ENCODE assay signal across 7 mouse cellular contexts in the genomic region with DNA sequence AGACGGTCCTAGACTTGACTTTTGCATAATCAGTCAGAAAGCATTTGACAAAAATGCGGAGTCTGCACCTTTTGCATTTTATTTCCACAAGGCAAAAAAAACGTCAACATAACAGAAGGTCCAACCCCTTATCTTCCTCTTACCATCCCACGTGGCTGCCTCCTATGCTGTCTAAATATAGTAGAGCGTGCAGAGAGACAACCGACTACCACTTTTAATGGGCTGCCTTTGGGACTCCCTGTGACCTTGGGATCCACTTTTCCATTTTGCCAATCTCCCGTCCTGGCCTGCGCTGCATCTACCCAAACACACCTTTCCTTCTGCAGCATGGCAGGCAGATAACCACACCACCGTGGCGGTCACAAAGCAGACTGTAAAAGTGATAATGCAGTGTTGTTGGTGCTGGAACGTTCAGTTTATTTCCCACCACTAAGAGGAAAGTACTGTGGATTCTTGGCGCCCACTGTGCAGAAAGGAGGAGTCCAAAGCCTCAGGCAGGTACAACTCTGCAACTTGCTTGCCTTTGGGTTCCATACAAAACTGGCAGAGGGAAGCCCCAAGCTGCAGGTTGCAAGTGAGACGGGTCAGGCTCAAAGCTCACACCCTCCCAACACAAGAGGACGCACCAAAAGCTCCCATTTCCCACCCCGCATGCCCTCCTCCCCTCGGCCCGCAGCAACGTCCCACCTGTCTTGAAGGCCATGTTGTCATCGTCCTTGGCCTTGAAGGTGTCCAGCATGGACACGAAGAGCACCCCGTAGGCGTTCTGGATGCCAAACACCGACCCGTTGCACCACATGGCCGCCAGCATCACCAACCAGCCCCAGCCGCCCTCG. TPM values are rescaled to one million over a fixed set of nuclear protein-coding genes. Genes with fewer than 3 reads are reported as not detected.
DNase-seq lines count a peak whose midpoint lies in the region; ATAC-seq and TF ChIP-seq lines count a peak whose summit lies in the region.

No protein-coding gene starts in this region.

- in situ Hi-C loops in CH12.LX (cut with MboI; ENCODE audit: low pct_ligation_motif_present, low pct_unique_long_range_greater_than_20kb, low sequenced_read_pairs) = no loop called here

- H3K4me2 ChIP-seq in CH12.LX (ENCODE audit: insufficient read depth, low read depth, poor library complexity, severe bottlenecking) = peak overlapping the region; percentile 81
- H3K4me2 ChIP-seq in embryonic facial prominence, embryonic 13.5 days = peak overlapping the region; percentile 93
- peak overlapping the region; percentile 81 for H3K4me2 ChIP-seq in heart, embryonic 16.5 days (ENCODE audit: low read depth, low read length)

- 25% methylated on average over 27 of the region's 27 CpGs for WGBS in embryonic facial prominence, embryonic 13.5 days
- WGBS in heart, embryonic 16.5 days = 6% methylated on average over 27 of the region's 27 CpGs
- WGBS in limb, embryonic 10.5 days = 24% methylated on average over 27 of the region's 27 CpGs

- no peaks in the 10 kb centered on the region for H3K79me3 ChIP-seq in C2C12 (ENCODE audit: low read depth)

- peak; percentile 35 for DNase-seq in CH12.LX (ENCODE audit: extremely low read depth)
- no peak for DNase-seq in limb, embryonic 10.5 days (ENCODE audit: low spot score)
- no peak for DNase-seq in right cerebral cortex, postnatal 14 days

- dilution Hi-C loops in CH12.LX (cut with MboI; ENCODE audit: extremely low pct_ligation_motif_present, extremely low pct_unique_long_range_greater_than_20kb, low sequenced_read_pairs) = no loop called here

- H3K79me2 ChIP-seq in C2C12 (ENCODE audit: control insufficient read depth, insufficient read depth) (no peaks in the 10 kb centered on the region), CH12.LX (replicated peaks; ENCODE audit: control insufficient read depth, extremely low read depth, insufficient read depth, poor library complexity, severe bottlenecking) (no peaks in the 10 kb centered on the region; the same call in 1 of the 2 replicates)

- peak overlapping the region; percentile 54 for H3ac ChIP-seq in C2C12 (ENCODE audit: control insufficient read depth, insufficient read length, low read depth)

- H3K36me3 ChIP-seq in C2C12 (ENCODE audit: control insufficient read depth, insufficient read depth) (no peaks in the 10 kb centered on the region), CH12.LX (replicated peaks in 1 of 2; ENCODE audit: control insufficient read depth in 1 of 2, insufficient read depth in 1 of 2, low read length in 1 of 2) (no peaks in the 10 kb centered on the region)
- no peaks in the 10 kb centered on the region for H3K36me3 ChIP-seq in embryonic facial prominence, embryonic 13.5 days
- H3K36me3 ChIP-seq in heart, embryonic 16.5 days (ENCODE audit: control insufficient read depth, insufficient read depth) = no peaks in the 10 kb centered on the region
- H3K36me3 ChIP-seq in limb, embryonic 10.5 days = no peaks in the 10 kb centered on the region

- peaks cover 6 to 32% of the 10 kb centered on the region in 2 experiments for H3K4me1 ChIP-seq in CH12.LX (ENCODE audit: control insufficient read depth in 1 of 2, insufficient read depth in 2 of 2)
- peaks cover 9% of the 10 kb centered on the region for H3K4me1 ChIP-seq in embryonic facial prominence, embryonic 13.5 days
- peaks cover 9% of the 10 kb centered on the region for H3K4me1 ChIP-seq in heart, embryonic 16.5 days (ENCODE audit: control insufficient read depth, insufficient read depth, low read length)
- H3K4me1 ChIP-seq in limb, embryonic 10.5 days = peaks cover 18% of the 10 kb centered on the region

- H3K9me3 ChIP-seq in CH12.LX (replicated peaks; ENCODE audit: low read length) = no peaks in the 10 kb centered on the region
- H3K9me3 ChIP-seq in embryonic facial prominence, embryonic 13.5 days = no peaks in the 10 kb centered on the region
- no peaks in the 10 kb centered on the region for H3K9me3 ChIP-seq in heart, embryonic 16.5 days (replicated peaks; ENCODE audit: control insufficient read depth, low read length)
- no peaks in the 10 kb centered on the region for H3K9me3 ChIP-seq in limb, embryonic 10.5 days (replicated peaks)

- ATAC-seq in embryonic facial prominence, embryonic 13.5 days (ENCODE audit: insufficient number of reproducible peaks, insufficient read depth, low FRiP score, low TSS enrichment, low read depth) = no peak
- peak; percentile 61 for ATAC-seq in heart, embryonic 16.5 days (replicated peaks; ENCODE audit: extremely low read depth, insufficient read depth, low FRiP score)
- peak; percentile 37; the same call in 1 of the 2 replicates for ATAC-seq in monocyte, adult 5-6 weeks (replicated peaks; ENCODE audit: insufficient number of reproducible peaks, low FRiP score, low TSS enrichment, poor library complexity, severe bottlenecking)

- TF ChIP-seq POLR2A in CH12.LX (IDR thresholded peaks at IDR 0.05; ENCODE audit: low read depth, low read length) = no peak

- peak overlapping the region; percentile 30 for H3K4me3 ChIP-seq in C2C12 (ENCODE audit: insufficient read depth, poor library complexity, severe bottlenecking)
- H3K4me3 ChIP-seq in CH12.LX (replicated peaks in 1 of 3; ENCODE audit: low read depth in 2 of 3, low read length in 2 of 3, poor library complexity in 1 of 3) = peak overlapping the region; percentile 52 to 76 (median 63)
- H3K4me3 ChIP-seq in embryonic facial prominence, embryonic 13.5 days = peak overlapping the region; percentile 69
- H3K4me3 ChIP-seq in heart, embryonic 16.5 days (ENCODE audit: low read length) = peak overlapping the region; percentile 81
- H3K4me3 ChIP-seq in limb, embryonic 10.5 days = peak overlapping the region; percentile 76

- no peak for TF ChIP-seq EP300 in CH12.LX (IDR thresholded peaks at IDR 0.05; ENCODE audit: low read length)

- H3K27ac ChIP-seq in CH12.LX (ENCODE audit: insufficient read depth, low read depth) = 0 out of 2 replicates have a peak overlapping the region, but pooled peaks have one; percentile 13
- H3K27ac ChIP-seq in embryonic facial prominence, embryonic 13.5 days = no peak overlapping the region
- H3K27ac ChIP-seq in heart, embryonic 16.5 days (ENCODE audit: low read length) = peak overlapping the region; percentile 87
- H3K27ac ChIP-seq in limb, embryonic 10.5 days = peak overlapping the region; percentile 86

- H3K9ac ChIP-seq in CH12.LX (ENCODE audit: insufficient read depth, low read depth) = peak overlapping the region; percentile 55
- H3K9ac ChIP-seq in embryonic facial prominence, embryonic 13.5 days = peak overlapping the region; percentile 80
- peak overlapping the region; percentile 86 for H3K9ac ChIP-seq in heart, embryonic 16.5 days (ENCODE audit: low read length)

- TF ChIP-seq RAD21 in CH12.LX (IDR thresholded peaks at IDR 0.05; ENCODE audit: low read depth, low read length) = no peak

- H3K27me3 ChIP-seq in C2C12 (ENCODE audit: control insufficient read depth, insufficient read depth, insufficient read length) (no peaks in the 10 kb centered on the region), CH12.LX (replicated peaks) (peaks cover 10% of the 10 kb centered on the region)
- peaks cover 15% of the 10 kb centered on the region for H3K27me3 ChIP-seq in embryonic facial prominence, embryonic 13.5 days
- no peaks in the 10 kb centered on the region for H3K27me3 ChIP-seq in heart, embryonic 16.5 days (ENCODE audit: control insufficient read depth, insufficient read depth, low read length)
- H3K27me3 ChIP-seq in limb, embryonic 10.5 days (ENCODE audit: low read depth, poor library complexity, severe bottlenecking) = peaks cover 20% of the 10 kb centered on the region

- TF ChIP-seq CTCF in C2C12 (IDR thresholded peaks at IDR 0.05; ENCODE audit: control insufficient read depth, insufficient read depth, insufficient read length) = no peak
- TF ChIP-seq CTCF in CH12.LX (conservative IDR thresholded peaks at IDR 0.05 in 1 of 2, IDR thresholded peaks at IDR 0.05 in 1 of 2; ENCODE audit: low read depth in 2 of 2, low read length in 2 of 2) = no peak

TF ChIP-seq in C2C12, 6 proteins besides CTCF, POLR2A, EP300 and RAD21:
- no peak for TF ChIP-seq MYOD1 (IDR thresholded peaks at IDR 0.05; ENCODE audit: control insufficient read depth, insufficient read length, low read depth)
- no peak for TF ChIP-seq MYOG (IDR thresholded peaks at IDR 0.05; ENCODE audit: control insufficient read depth, extremely low read depth, insufficient read length)
- no peak for TF ChIP-seq MAX (IDR thresholded peaks at IDR 0.05)
- TF ChIP-seq USF1 (IDR thresholded peaks at IDR 0.05; ENCODE audit: low read depth) = no peak
- TF ChIP-seq CEBPB (IDR thresholded peaks at IDR 0.05; ENCODE audit: low read depth) = no peak
- no peak for TF ChIP-seq FOSL1 (IDR thresholded peaks at IDR 0.05; ENCODE audit: insufficient read depth, low read length, poor library complexity, severe bottlenecking)

TF ChIP-seq in CH12.LX, 34 proteins besides CTCF, POLR2A, EP300 and RAD21 (continues in another document):
- peak; percentile 55; the same call in 1 of the 2 replicates for TF ChIP-seq MAFK (IDR thresholded peaks at IDR 0.05; ENCODE audit: insufficient replicate concordance, low read length)
- TF ChIP-seq ZNF384 (IDR thresholded peaks at IDR 0.05; ENCODE audit: low read depth, low read length) = no peak
- no peak for TF ChIP-seq USF1 (IDR thresholded peaks at IDR 0.05; ENCODE audit: low read depth, low read length)
- TF ChIP-seq MYC (IDR thresholded peaks at IDR 0.05; ENCODE audit: low read depth, low read length) = peak; percentile 68; the same call in 1 of the 2 replicates
- no peak for TF ChIP-seq NELFE (IDR thresholded peaks at IDR 0.05; ENCODE audit: low read depth, low read length)
- no peak; the same call in 1 of the 2 replicates for TF ChIP-seq SIN3A (IDR thresholded peaks at IDR 0.05; ENCODE audit: low read length)
- no peak for TF ChIP-seq E2F4 (IDR thresholded peaks at IDR 0.05; ENCODE audit: insufficient replicate concordance, low read depth, low read length)
- TF ChIP-seq ETS1 (conservative IDR thresholded peaks at IDR 0.05; ENCODE audit: low read depth, low read length) = no peak
- no peak for TF ChIP-seq CHD2 (IDR thresholded peaks at IDR 0.05; ENCODE audit: low read length)
- no peak for TF ChIP-seq ZC3H11A (IDR thresholded peaks at IDR 0.05; ENCODE audit: low read depth, low read length)
- no peak for TF ChIP-seq SMC3 (IDR thresholded peaks at IDR 0.05; ENCODE audit: low read depth, low read length)
- TF ChIP-seq POLR2AphosphoS2 (IDR thresholded peaks at IDR 0.05; ENCODE audit: low read depth, low read length) = no peak
- no peak for TF ChIP-seq JUN (IDR thresholded peaks at IDR 0.05; ENCODE audit: insufficient read depth, low read depth, low read length)

RNA-seq across cellular contexts. Expression of a gene that starts 0.8 kb away (rescaled TPM):
- polyA plus RNA-seq in C2C12 (2012; fragmentation: generic; extraction: Trizol) (1.5 TPM), CH12.LX (2012; ENCODE audit: insufficient read length, low read depth) (3.5 and 4.1 TPM in 2 replicates)
- total RNA-seq in CH12.LX (2012; rRNA removed) (10.4 TPM in 2 replicates), CH12.LX (2014; rRNA removed) (4.5 TPM in 2 replicates)
- 6.8 and 9.5 TPM in 2 replicates for polyA plus RNA-seq in embryonic facial prominence, embryonic 13.5 days (2015; fragmentation: Nextera tagmentation; extraction: Ambion mirVana)
- 20.1 and 23.3 TPM in 2 replicates for polyA plus RNA-seq in heart, embryonic 16.5 days (2015; fragmentation: Nextera tagmentation; extraction: Ambion mirVana)
- 10.4 and 12.6 TPM in 2 replicates for polyA plus RNA-seq in limb, embryonic 10.5 days (2016; fragmentation: Nextera tagmentation; extraction: Ambion mirVana)
- 19.6 to 23.9 TPM (median 23.2 TPM) in 3 replicates for total RNA-seq in monocyte, adult 5-6 weeks (2017)

Comparison
In these comparisons a context has a peak if more than half of its experiments do, and no peak if none do; other contexts are left out.
1. H3K4me3 ChIP-seq: peak in every context shown above with its lines; median percentile 81 in heart, embryonic 16.5 days; 76 in limb, embryonic 10.5 days; 69 in embryonic facial prominence, embryonic 13.5 days; 63 in CH12.LX; 30 in C2C12.